Mouse (Mus musculus) MEL (cell line): ENCODE results near the gene Mlxip. TPM values are rescaled to one million over a fixed set of nuclear protein-coding genes. Genes with fewer than 3 reads are reported as not detected.

Experiments
- DNase-seq: peaks from one replicate; pipeline ENCODE4 v3.0.0; 2011; ENCODE audit warnings: low read depth, low spot score
- H3K27ac ChIP-seq: 2 replicates; pipeline ENCODE4 v1.5.1; 2012; ENCODE audit warnings: low read depth, mild to moderate bottlenecking, control low read depth, low read length, moderate library complexity; ENCODE audit not compliant: control insufficient read depth
- H3K27me3 ChIP-seq, 2 experiments: fragments of 150-350 bp in 1 of 2; sonication (generic) in 1 of 2; 2 replicates each; pipeline ENCODE4 v1.6.1; 2012; ENCODE audit warnings: low read length in 2 of 2, mild to moderate bottlenecking in 2 of 2, improper control_type of control experiment in 1 of 2, moderate library complexity in 1 of 2; ENCODE audit not compliant: insufficient read depth in 2 of 2, control insufficient read depth in 1 of 2
- H3K36me3 ChIP-seq, 2 experiments: 2 replicates each; pipeline ENCODE4 v1.6.1; 2012 to 2014; ENCODE audit warnings: low read length in 2 of 2, improper control_type of control experiment in 1 of 2, inconsistent platforms in 1 of 2, mild to moderate bottlenecking in 1 of 2; ENCODE audit not compliant: insufficient read depth in 2 of 2, control insufficient read depth in 1 of 2
- H3K4me1 ChIP-seq, 2 experiments: fragments of 150-350 bp in 1 of 2; sonication (generic) in 1 of 2; 2 replicates each; pipeline ENCODE4 v1.6.1; 2012; ENCODE audit warnings: low read length in 2 of 2, improper control_type of control experiment in 1 of 2, mild to moderate bottlenecking in 1 of 2; ENCODE audit not compliant: insufficient read depth in 2 of 2, control insufficient read depth in 1 of 2
- H3K4me3 ChIP-seq, 2 experiments: fragments of 150-350 bp in 1 of 2; sonication (generic) in 1 of 2; 2 replicates each; pipeline ENCODE4 v1.5.1; 2012; ENCODE audit warnings: low read depth in 2 of 2, low read length in 2 of 2, mild to moderate bottlenecking in 2 of 2, moderate library complexity in 2 of 2, control low read depth in 1 of 2, improper control_type of control experiment in 1 of 2; ENCODE audit not compliant: control insufficient read depth in 1 of 2, insufficient read depth in 1 of 2
- H3K79me2 ChIP-seq: 2 replicates; pipeline ENCODE4 v1.6.1; 2012; ENCODE audit warnings: mild to moderate bottlenecking, low read length, moderate library complexity; ENCODE audit not compliant: control insufficient read depth, poor library complexity, insufficient read depth
- H3K9ac ChIP-seq: 2 replicates; pipeline ENCODE4 v1.6.1; 2012; ENCODE audit warnings: low read depth, mild to moderate bottlenecking, control low read depth, low read length, moderate library complexity; ENCODE audit not compliant: control insufficient read depth, poor library complexity, severe bottlenecking
- H3K9me3 ChIP-seq: fragments of 150-350 bp; sonication (generic); replicated peaks from 2 replicates; pipeline ENCODE4 v1.6.1; 2012; ENCODE audit warnings: mild to moderate bottlenecking, low read length, improper control_type of control experiment, moderate library complexity; ENCODE audit not compliant: insufficient read depth
- CHD1 ChIP-seq: IDR thresholded peaks from 2 replicates; pipeline ENCODE4 v1.6.1; 2012; ENCODE audit warnings: low read depth, mild to moderate bottlenecking, inconsistent platforms, low read length, improper control_type of control experiment
- CTCF ChIP-seq, 3 experiments: IDR thresholded peaks in 2 of 3; conservative IDR thresholded peaks in 1 of 3; 2 replicates each; pipeline ENCODE4 v1.5.1; 2011 to 2012; ENCODE audit warnings: low read length in 3 of 3, low read depth in 2 of 3, mild to moderate bottlenecking in 2 of 3, improper control_type of control experiment in 1 of 3, inconsistent platforms in 1 of 3, mixed read lengths in 1 of 3, moderate library complexity in 1 of 3; ENCODE audit not compliant: control insufficient read depth in 1 of 3, insufficient read depth in 1 of 3, poor library complexity in 1 of 3, severe bottlenecking in 1 of 3
- GATA1 ChIP-seq: IDR thresholded peaks from 2 replicates; pipeline ENCODE4 v1.6.1; 2011; ENCODE audit warnings: low read depth, low read length, improper control_type of control experiment
- HCFC1 ChIP-seq: IDR thresholded peaks from 2 replicates; pipeline ENCODE4 v1.6.1; 2012; ENCODE audit warnings: low read depth, mild to moderate bottlenecking, inconsistent platforms, low read length, improper control_type of control experiment, moderate library complexity
- MAZ ChIP-seq: IDR thresholded peaks from 2 replicates; pipeline ENCODE4 v1.6.1; 2012; ENCODE audit warnings: low read depth, mild to moderate bottlenecking, inconsistent platforms, low read length, improper control_type of control experiment
- MEF2A ChIP-seq: IDR thresholded peaks from 2 replicates; pipeline ENCODE4 v1.6.1; 2014; ENCODE audit warnings: low read depth, mild to moderate bottlenecking, inconsistent platforms, low read length, improper control_type of control experiment; ENCODE audit not compliant: poor library complexity, insufficient replicate concordance, severe bottlenecking; ENCODE audit errors: extremely low read depth
- MXI1 ChIP-seq: IDR thresholded peaks from 2 replicates; pipeline ENCODE4 v1.6.1; 2011; ENCODE audit warnings: mild to moderate bottlenecking, low read depth, low read length, improper control_type of control experiment
- MYC ChIP-seq: IDR thresholded peaks from 2 replicates; pipeline ENCODE4 v1.6.1; 2011; ENCODE audit warnings: low read depth, mild to moderate bottlenecking, low read length, improper control_type of control experiment, moderate library complexity
- NELFE ChIP-seq: IDR thresholded peaks from 2 replicates; pipeline ENCODE4 v1.6.1; 2011; ENCODE audit warnings: low read depth, low read length, improper control_type of control experiment
- POLR2AphosphoS2 ChIP-seq: IDR thresholded peaks from 2 replicates; pipeline ENCODE4 v1.6.1; 2011; ENCODE audit warnings: low read length, improper control_type of control experiment
- RAD21 ChIP-seq: IDR thresholded peaks from 2 replicates; pipeline ENCODE4 v1.6.1; 2011; ENCODE audit warnings: mild to moderate bottlenecking, low read depth, low read length, improper control_type of control experiment
- SMC3 ChIP-seq: IDR thresholded peaks from 2 replicates; pipeline ENCODE4 v1.6.1; 2011; ENCODE audit warnings: low read depth, low read length, improper control_type of control experiment
- TBP ChIP-seq: IDR thresholded peaks from 2 replicates; pipeline ENCODE4 v1.8.0; 2011; ENCODE audit warnings: low read depth, low read length, improper control_type of control experiment
- USF2 ChIP-seq, 2 experiments: IDR thresholded peaks; 2 replicates each; pipeline ENCODE4 v1.6.1; 2011 to 2012; ENCODE audit warnings: improper control_type of control experiment in 2 of 2, low read length in 2 of 2, borderline replicate concordance in 1 of 2, inconsistent platforms in 1 of 2, low read depth in 1 of 2, mild to moderate bottlenecking in 1 of 2; ENCODE audit not compliant: insufficient read depth in 1 of 2
- ZC3H11A ChIP-seq: IDR thresholded peaks from 2 replicates; pipeline ENCODE4 v1.6.1; 2012; ENCODE audit warnings: low read depth, mild to moderate bottlenecking, inconsistent platforms, low read length, improper control_type of control experiment
- polyA plus RNA-seq, 2 experiments: library from polyadenylated mRNA; stranded (reverse) in 1 of 2; unstranded in 1 of 2; fragments of >175 nt in 1 of 2; fragments of >200 nt in 1 of 2; gene quantifications; 2 replicates each; pipeline versions ENCODE4 v1.2.1 to v1.2.4; 2012; ENCODE audit warnings: low replicate concordance in 2 of 2, low read depth in 1 of 2; ENCODE audit not compliant: insufficient read length in 2 of 2, insufficient read depth in 1 of 2, missing spikeins in 1 of 2
- total RNA-seq: library from RNA; depleted of rRNA; stranded (reverse); fragments of 300-350 nt; gene quantifications from 2 replicates; pipeline ENCODE4 v1.2.3, GENCODE M21; 2012

Mlxip gene
- total and polyA plus RNA-seq, 3 experiments: 5.2 to 21.9 TPM; not detected in 1

DNA sequence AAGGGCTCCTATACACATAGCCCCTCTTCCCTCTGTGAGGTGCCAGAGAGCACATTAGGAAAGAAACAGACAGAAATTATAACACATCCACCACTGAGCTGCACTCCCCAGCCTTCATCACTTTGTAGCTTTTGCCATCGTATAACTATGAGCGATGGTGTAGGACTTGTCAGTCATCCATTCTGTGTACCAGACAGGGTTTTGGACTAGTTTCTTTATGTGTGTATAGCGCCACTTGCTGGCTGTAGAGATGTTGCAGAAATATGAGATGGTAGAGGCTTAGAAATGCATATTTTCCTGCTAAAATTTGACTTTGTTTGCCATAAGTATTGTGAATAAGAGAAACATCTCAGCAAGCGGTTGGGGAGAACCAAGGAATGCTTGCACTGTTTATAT lies 42.2 kb downstream of the Mlxip start:
- Histone ChIP-seq H3K4me3 (no peak overlapping the region), H3K27ac (no peak overlapping the region), H3K9me3 (no peaks in the 10 kb centered on the region), H3K9ac (no peak overlapping the region), H3K4me1 (no peaks in the 10 kb centered on the region), H3K79me2 (no peaks in the 10 kb centered on the region), H3K36me3 (peaks cover 0 to 6% of the 10 kb centered on the region in 2 experiments; a peak in 1 of 4 replicates), H3K27me3 (no peaks in the 10 kb centered on the region)
- DNase-seq: peak; percentile 67
- TF ChIP-seq MAZ (no peak), CTCF (IDR thresholded peaks at IDR 0.05 in 2 of 3, conservative IDR thresholded peaks at IDR 0.05 in 1 of 3; ENCODE audit: control insufficient read depth in 1 of 3, insufficient read depth in 1 of 3, low read depth in 2 of 3, low read length in 3 of 3, poor library complexity in 1 of 3, severe bottlenecking in 1 of 3) (peak; percentile 30 to 80 (median 52); a peak in 5 of 6 replicates), ZC3H11A (peak; percentile 48; the same call in 1 of the 2 replicates), USF2 (IDR thresholded peaks at IDR 0.05; ENCODE audit: borderline replicate concordance in 1 of 2, insufficient read depth in 1 of 2, low read depth in 1 of 2, low read length in 2 of 2) (no peak), HCFC1 (no peak), RAD21 (peak; percentile 78), NELFE (no peak), TBP (0 out of 2 replicates have a peak, but pooled peaks have one; percentile 12), SMC3 (peak; percentile 76), MEF2A (no peak)

GRCm38 (mm10) chr5:123438381-123438780 lies 43.8 kb downstream of the Mlxip start:
- Histone ChIP-seq H3K79me2 (no peaks in the 10 kb centered on the region), H3K27ac (no peak overlapping the region), H3K4me3 (no peak overlapping the region), H3K27me3 (no peaks in the 10 kb centered on the region), H3K9me3 (no peaks in the 10 kb centered on the region), H3K9ac (no peak overlapping the region), H3K4me1 (no peaks in the 10 kb centered on the region), H3K36me3 (peaks cover 0 to 6% of the 10 kb centered on the region in 2 experiments; a peak in 1 of 4 replicates)
- TF ChIP-seq CHD1 (no peak), TBP (no peak), SMC3 (no peak), MAZ (no peak), GATA1 (no peak), POLR2AphosphoS2 (no peak), RAD21 (no peak), MYC (no peak), MXI1 (no peak), CTCF (IDR thresholded peaks at IDR 0.05 in 2 of 3, conservative IDR thresholded peaks at IDR 0.05 in 1 of 3; ENCODE audit: control insufficient read depth in 1 of 3, insufficient read depth in 1 of 3, low read depth in 2 of 3, low read length in 3 of 3, poor library complexity in 1 of 3, severe bottlenecking in 1 of 3) (no peak)
- DNase-seq: no peak
